Mouse (Mus musculus) neural tube, embryonic 15.5 days (tissue): ENCODE results near the gene Trpm6. TPM values are rescaled to one million over a fixed set of nuclear protein-coding genes. Genes with fewer than 3 reads are reported as not detected.

Source experiments
- ATAC-seq: fragments of 200-750 bp; cut with Nextera tagmentation; 2 replicates; pipeline ENCODE4 v1.8.0; 2017; ENCODE audit warnings: mild to moderate bottlenecking, moderate TSS enrichment, moderate library complexity; ENCODE audit not compliant: low FRiP score
- H3K27ac ChIP-seq: fragments of 300-500 bp; sonication (generic); replicated peaks from 2 replicates; pipeline ENCODE4 v1.5.1; 2015; ENCODE audit warnings: mild to moderate bottlenecking, inconsistent platforms
- H3K27me3 ChIP-seq: fragments of 300-500 bp; sonication (generic); replicated peaks from 2 replicates; pipeline ENCODE4 v1.6.1; 2015; ENCODE audit warnings: inconsistent platforms
- H3K36me3 ChIP-seq: fragments of 300-500 bp; sonication (generic); 2 replicates; pipeline ENCODE4 v1.6.1; 2015; ENCODE audit warnings: inconsistent platforms
- H3K4me1 ChIP-seq: fragments of 300-500 bp; sonication (generic); 2 replicates; pipeline ENCODE4 v1.6.1; 2015; ENCODE audit warnings: inconsistent platforms
- H3K4me2 ChIP-seq: fragments of 300-500 bp; sonication (generic); 2 replicates; pipeline ENCODE4 v1.6.1; 2015; ENCODE audit warnings: inconsistent platforms, mild to moderate bottlenecking, moderate library complexity
- H3K4me3 ChIP-seq: fragments of 300-500 bp; sonication (generic); replicated peaks from 2 replicates; pipeline ENCODE4 v1.5.1; 2015; ENCODE audit warnings: mild to moderate bottlenecking, inconsistent platforms
- H3K9ac ChIP-seq: fragments of 300-500 bp; sonication (generic); replicated peaks from 2 replicates; pipeline ENCODE4 v1.6.1; 2015; ENCODE audit warnings: mild to moderate bottlenecking, inconsistent platforms
- H3K9me3 ChIP-seq: fragments of 300-500 bp; sonication (generic); replicated peaks from 2 replicates; pipeline ENCODE4 v1.6.1; 2016; ENCODE audit warnings: inconsistent platforms
- WGBS: fragments of 180-500 bp; shearing (Covaris S2); methylation state at CpG from one replicate; pipeline ENCODE4 v1.1.7; 2015; ENCODE audit warnings: mixed read lengths; 5-methylcytosine and 5-hydroxymethylcytosine counted together
- polyA plus RNA-seq: library from polyadenylated mRNA; unstranded; fragments of >200 nt; fragmentation: Nextera tagmentation; extraction: Ambion mirVana; gene quantifications from 2 replicates; pipeline ENCODE4 v1.2.1, GENCODE M21; 2015

Gene Trpm6
- polyA plus RNA-seq, 1 experiment from 2014 or later = 0.37 TPM

DNA sequence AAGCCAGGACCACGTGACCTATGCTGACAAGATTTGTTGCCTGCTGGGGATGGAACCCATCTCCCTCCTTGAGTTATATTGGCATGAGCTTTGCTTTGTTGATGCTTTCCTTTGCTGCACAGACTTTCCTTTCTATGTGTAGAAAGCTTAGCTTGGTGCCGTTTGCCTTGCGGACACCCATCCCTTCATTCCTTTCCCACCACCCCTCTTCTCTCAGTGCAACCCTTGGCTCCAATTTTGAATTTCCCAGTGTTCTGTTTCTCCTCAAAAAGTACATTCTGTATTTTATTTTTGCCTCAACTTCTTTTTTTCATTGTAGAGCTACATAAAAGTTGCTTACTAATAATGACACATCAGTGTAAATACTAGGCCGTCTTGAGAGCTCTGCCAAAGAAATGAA lies 96.6 kb downstream of the Trpm6 start:
- H3K27me3 ChIP-seq = no peaks in the 10 kb centered on the region
- H3K4me1 ChIP-seq = no peaks in the 10 kb centered on the region
- H3K4me3 ChIP-seq = no peak overlapping the region
- ATAC-seq = no peak
- H3K4me2 ChIP-seq = no peak overlapping the region
- H3K36me3 ChIP-seq = no peaks in the 10 kb centered on the region
- 98% methylated on average over 4 of the region's 4 CpGs for WGBS
- H3K27ac ChIP-seq = no peak overlapping the region
- no peaks in the 10 kb centered on the region for H3K9me3 ChIP-seq
- H3K9ac ChIP-seq = no peak overlapping the region

DNA sequence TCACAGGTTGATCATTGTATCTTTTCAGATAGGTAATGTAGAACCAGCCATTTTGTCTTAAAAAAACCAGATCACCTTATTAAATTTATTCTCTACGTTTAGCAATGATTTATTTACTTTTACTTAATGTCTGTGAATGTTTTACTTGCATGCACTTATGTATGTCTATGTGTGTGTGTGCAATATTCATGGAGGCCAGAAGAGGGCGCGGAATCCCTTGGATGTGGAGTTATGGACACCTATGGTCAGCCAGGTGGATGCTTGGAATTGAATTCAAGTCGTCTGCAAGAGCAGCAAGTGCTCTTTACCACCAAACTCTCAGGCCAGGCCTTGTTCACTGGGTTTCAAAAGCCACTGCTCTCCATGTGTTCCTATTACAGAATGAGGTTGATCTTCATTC lies 118.5 kb downstream of the Trpm6 start:
- Histone ChIP-seq H3K4me2 (no peak overlapping the region), H3K9me3 (no peaks in the 10 kb centered on the region), H3K9ac (no peak overlapping the region), H3K36me3 (no peaks in the 10 kb centered on the region), H3K4me3 (no peak overlapping the region), H3K27me3 (no peaks in the 10 kb centered on the region), H3K4me1 (peaks cover 6% of the 10 kb centered on the region), H3K27ac (no peak overlapping the region)
- 73% methylated on average over 4 of the region's 4 CpGs for whole genome bisulfite sequencing
- ATAC-seq = no peak

DNA sequence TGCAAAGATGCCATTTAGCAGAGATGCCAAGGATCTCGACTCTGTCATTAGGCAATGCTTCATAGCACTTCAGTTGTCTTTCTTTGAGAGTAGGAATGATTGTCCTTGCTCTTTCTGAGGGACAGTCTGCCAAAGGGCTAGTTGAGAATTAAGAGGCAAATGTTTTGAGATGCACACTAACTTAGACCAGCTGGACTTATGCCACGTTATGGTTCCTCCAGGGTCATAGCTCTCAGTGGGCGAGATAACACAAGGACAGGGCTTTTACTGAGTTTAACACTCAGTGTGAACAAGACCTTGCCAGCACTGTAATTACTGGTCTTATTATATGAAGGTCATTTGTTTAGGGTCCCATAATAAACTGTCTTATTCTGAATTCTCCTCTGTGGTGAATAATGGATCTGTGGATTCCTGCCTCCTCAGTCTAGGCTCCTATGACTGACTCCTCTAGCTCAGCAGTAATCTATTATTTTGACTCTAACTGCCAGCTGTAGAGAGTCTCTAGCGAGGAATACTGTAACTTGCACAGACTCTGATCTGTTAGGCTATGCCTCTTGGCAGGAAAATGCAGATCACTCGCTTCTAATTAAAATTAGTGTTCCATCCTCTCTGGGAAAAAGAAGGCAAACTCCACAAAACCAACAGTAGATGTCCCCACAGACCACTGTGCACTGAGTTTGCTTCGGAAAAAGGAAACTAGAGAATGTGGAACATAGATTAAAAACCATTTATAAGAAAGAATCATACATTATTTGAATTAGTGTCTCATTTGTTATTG lies 123.2 kb downstream of the Trpm6 start:
- Histone ChIP-seq H3K9ac (no peak overlapping the region), H3K4me2 (no peak overlapping the region), H3K36me3 (no peaks in the 10 kb centered on the region), H3K27ac (peak overlapping the region; percentile 43), H3K27me3 (no peaks in the 10 kb centered on the region), H3K4me1 (peaks cover 14% of the 10 kb centered on the region), H3K4me3 (no peak overlapping the region), H3K9me3 (no peaks in the 10 kb centered on the region)
- peak; percentile 80 for ATAC-seq
- 30% methylated on average over 6 of the region's 6 CpGs for WGBS

DNA sequence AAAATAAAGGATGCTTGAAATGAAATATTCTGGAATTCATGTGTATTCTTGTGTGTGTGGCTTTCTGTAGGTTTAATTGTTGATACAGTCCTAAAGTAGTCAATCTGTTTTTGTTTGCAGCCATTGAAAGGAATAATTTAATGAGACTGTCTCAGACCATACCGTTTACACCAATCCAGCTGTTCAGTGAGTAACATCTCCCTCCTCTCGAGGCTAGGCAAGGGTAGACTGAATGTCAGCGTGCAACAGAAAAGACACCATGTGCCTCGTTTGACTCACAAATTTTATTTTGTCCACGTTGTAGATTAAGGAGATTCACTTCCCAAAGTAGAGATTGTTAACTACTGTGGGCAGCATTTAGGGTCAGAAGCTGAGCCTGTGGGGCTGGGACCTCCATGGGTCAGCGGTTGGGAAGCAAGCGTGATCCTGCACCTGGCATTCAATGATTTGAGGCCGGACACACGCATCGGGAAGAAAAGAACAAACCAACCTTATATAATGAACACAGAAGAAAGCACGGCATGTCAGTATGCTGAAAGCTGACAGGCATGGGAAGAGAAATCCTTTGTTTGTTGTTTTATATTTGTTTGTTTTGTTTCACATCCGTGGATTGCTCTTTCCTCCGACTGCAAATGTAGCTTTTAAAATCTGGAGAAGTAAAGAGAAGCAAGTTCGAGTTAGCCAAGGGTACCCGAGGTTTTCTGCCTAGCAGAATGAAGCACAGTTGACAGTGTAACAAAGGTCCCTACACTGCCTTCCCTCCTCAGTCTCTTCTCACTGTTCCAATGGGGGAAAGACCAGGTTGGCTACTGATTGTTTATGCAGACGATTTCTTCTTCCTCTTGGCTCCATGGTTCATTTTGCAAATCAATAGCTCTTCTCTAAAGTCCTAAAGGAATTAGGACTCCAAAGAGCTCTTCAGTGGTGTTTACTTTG lies 124.2 kb downstream of the Trpm6 start:
- WGBS = 12% methylated on average over 16 of the region's 16 CpGs
- H3K36me3 ChIP-seq = no peaks in the 10 kb centered on the region
- peak overlapping the region; percentile 48 for H3K27ac ChIP-seq
- H3K4me1 ChIP-seq = peaks cover 14% of the 10 kb centered on the region
- H3K4me3 ChIP-seq = no peak overlapping the region
- no peaks in the 10 kb centered on the region for H3K9me3 ChIP-seq
- no peaks in the 10 kb centered on the region for H3K27me3 ChIP-seq
- H3K4me2 ChIP-seq = peak overlapping the region; percentile 44
- peak overlapping the region; percentile 30; the same call in 1 of the 2 replicates for H3K9ac ChIP-seq
- ATAC-seq = peak; percentile 70; the same call in 1 of the 2 replicates

DNA sequence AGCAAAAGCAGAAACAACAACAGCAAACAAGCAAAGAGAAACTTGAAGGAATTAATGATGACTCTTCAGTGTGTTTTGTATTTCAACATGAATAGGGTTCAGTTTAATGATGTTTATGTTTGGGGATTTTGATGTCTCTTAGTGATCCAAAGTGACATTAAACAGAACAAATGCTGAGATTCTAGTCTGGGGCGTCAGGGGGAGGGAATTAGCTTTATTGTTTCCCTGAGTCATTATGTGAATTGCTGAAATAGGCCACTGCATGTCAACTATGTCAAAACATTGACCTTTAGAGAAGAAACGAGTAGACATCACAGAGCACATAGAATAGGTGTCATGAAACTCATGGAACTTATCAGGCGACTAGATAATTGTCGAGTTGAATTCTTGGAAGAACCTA lies 129.5 kb downstream of the Trpm6 start:
- no peaks in the 10 kb centered on the region for H3K36me3 ChIP-seq
- no peaks in the 10 kb centered on the region for H3K9me3 ChIP-seq
- H3K9ac ChIP-seq = no peak overlapping the region
- H3K4me3 ChIP-seq = no peak overlapping the region
- H3K27ac ChIP-seq = no peak overlapping the region
- ATAC-seq = no peak
- peaks cover 2% of the 10 kb centered on the region; the same call in 1 of the 2 replicates for H3K4me1 ChIP-seq
- WGBS = 77% methylated on average over 4 of the region's 4 CpGs
- H3K27me3 ChIP-seq = no peaks in the 10 kb centered on the region
- H3K4me2 ChIP-seq = no peak overlapping the region

DNA sequence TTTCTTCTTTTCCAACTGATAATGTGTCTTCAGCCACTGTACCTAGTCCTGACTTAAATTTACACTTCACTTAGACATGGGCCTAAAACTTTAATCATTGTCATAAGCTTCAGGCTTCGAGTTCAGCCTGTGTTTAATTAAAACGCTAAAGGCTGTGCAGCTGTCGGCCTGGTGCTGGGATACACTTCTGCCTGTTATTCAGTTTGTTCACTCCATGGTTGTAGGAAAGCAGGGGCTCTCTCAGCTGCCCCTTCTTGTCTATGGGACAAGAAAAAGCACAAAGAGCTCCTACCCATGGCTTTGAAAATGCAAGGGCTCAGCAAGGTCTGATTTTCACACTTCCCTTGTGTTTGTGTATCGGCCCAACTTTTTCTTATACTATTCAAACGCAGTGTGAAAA lies 131.4 kb downstream of the Trpm6 start:
- Histone ChIP-seq H3K4me3 (no peak overlapping the region), H3K27me3 (no peaks in the 10 kb centered on the region), H3K36me3 (no peaks in the 10 kb centered on the region), H3K9ac (no peak overlapping the region), H3K4me1 (no peaks in the 10 kb centered on the region), H3K9me3 (no peaks in the 10 kb centered on the region), H3K27ac (no peak overlapping the region), H3K4me2 (no peak overlapping the region)
- no peak for ATAC-seq
- WGBS = 28% methylated on average over 5 of the region's 5 CpGs

DNA sequence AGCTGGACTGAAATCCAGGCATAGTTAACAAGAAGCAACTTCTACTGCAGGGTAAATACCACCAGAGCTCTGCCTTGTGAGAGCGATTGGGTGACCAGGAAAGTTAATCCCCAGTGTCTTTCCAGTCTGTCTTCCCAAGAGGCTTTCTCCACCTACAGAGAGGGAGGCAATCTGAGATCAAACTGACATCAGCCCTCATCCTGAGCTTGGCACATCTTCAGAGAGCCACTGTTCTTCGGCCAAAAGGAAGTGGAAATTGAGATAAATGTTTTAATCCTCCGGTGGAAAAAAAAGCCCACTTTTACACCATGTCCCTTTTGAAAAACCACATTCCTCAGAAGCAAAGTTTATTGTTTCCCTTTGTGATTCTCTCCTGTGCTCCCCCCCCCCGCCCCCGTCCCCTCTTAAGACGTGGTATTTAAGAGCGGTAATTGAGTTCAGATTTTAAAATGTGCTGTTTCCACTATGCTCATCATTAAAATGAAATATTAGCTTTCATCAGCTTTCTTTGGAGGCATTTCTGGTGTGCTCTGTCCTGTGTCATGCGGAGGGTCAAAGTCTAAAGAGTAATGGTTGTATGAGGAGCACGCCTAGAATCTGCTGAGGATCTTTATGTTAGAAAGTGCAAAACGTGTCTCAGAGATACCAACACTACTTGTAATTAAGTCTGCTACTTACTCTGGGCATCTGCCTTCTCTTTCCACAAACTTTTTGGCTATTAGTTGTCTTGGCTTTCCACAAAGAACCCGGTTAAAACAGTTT lies 138.0 kb downstream of the Trpm6 start:
- no peak for ATAC-seq
- 19% methylated on average over 11 of the region's 11 CpGs for WGBS
- peak overlapping the region; percentile 78 for H3K27ac ChIP-seq
- H3K4me1 ChIP-seq = peaks cover 14% of the 10 kb centered on the region
- no peaks in the 10 kb centered on the region for H3K27me3 ChIP-seq
- no peak overlapping the region for H3K9ac ChIP-seq
- H3K36me3 ChIP-seq = no peaks in the 10 kb centered on the region
- H3K4me3 ChIP-seq = no peak overlapping the region
- H3K4me2 ChIP-seq = peak overlapping the region; percentile 62
- H3K9me3 ChIP-seq = no peaks in the 10 kb centered on the region

DNA sequence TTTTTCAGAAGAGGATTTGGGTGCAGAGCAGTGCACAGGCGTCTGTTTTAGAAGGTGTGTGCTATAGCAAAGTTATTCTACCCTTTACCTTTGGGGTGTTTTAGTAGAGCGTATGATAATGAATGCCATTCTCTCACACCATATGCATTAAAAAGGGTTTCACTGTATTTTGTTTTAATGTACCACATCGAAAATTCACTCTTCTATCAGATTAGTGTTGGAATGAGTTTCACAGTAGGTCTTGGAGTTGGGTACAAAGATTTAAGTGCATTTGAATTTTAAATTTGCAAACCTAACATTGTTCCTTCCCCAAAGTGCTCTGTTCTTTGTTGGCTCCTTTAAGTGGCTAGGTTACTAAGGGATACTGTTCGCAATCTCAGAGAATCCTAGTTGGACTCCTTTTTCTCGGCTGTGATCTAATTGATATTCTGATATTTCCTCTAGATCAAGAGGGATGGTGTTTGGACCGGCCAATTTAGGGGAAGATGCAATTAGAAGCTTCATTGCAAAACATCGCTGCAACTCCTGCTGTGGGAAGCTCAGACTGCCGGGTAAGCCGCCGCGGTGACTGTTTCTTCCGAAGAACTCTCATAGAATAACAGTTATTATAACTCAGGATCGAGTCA lies 138.8 kb downstream of the Trpm6 start:
- peak overlapping the region; percentile 35 for H3K4me3 ChIP-seq
- H3K27me3 ChIP-seq = no peaks in the 10 kb centered on the region
- no peaks in the 10 kb centered on the region for H3K36me3 ChIP-seq
- H3K9ac ChIP-seq = peak overlapping the region; percentile 33
- peak overlapping the region; percentile 62 for H3K4me2 ChIP-seq
- H3K4me1 ChIP-seq = peaks cover 14% of the 10 kb centered on the region
- H3K9me3 ChIP-seq = no peaks in the 10 kb centered on the region
- 8% methylated on average over 13 of the region's 13 CpGs for WGBS
- ATAC-seq = peak; percentile 85
- H3K27ac ChIP-seq = peak overlapping the region; percentile 78

DNA sequence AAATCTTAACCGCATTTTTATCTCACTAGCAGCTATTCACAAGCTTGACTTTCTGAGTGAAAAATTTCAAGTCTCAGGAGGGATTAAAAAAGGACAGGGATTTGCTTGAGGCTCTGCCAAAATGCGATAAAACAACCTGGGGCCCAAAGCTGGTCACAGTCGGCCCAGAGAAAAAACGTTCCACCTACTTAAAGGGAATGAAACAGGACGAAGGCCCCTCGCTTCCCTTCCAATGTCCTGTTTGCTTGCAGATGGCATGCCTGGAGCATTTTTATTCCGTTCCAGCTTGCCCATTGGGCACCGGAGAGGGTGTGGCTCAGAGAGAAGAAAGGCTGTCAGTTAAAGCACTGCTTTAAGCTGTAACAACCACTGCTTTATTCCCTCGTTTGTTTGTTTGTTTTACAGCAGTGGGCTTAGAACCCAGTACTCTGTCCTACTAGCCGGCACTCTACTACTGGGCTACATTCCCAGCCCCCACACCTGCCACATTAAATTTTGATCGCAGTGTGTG lies 139.4 kb downstream of the Trpm6 start:
- Histone ChIP-seq H3K9me3 (no peaks in the 10 kb centered on the region), H3K36me3 (no peaks in the 10 kb centered on the region), H3K4me2 (peak overlapping the region; percentile 62), H3K27ac (peak overlapping the region; percentile 78), H3K4me3 (peak overlapping the region; percentile 35), H3K27me3 (no peaks in the 10 kb centered on the region), H3K9ac (peak overlapping the region; percentile 33), H3K4me1 (peaks cover 14% of the 10 kb centered on the region)
- WGBS = 6% methylated on average over 11 of the region's 11 CpGs
- peak; percentile 84 for ATAC-seq

DNA sequence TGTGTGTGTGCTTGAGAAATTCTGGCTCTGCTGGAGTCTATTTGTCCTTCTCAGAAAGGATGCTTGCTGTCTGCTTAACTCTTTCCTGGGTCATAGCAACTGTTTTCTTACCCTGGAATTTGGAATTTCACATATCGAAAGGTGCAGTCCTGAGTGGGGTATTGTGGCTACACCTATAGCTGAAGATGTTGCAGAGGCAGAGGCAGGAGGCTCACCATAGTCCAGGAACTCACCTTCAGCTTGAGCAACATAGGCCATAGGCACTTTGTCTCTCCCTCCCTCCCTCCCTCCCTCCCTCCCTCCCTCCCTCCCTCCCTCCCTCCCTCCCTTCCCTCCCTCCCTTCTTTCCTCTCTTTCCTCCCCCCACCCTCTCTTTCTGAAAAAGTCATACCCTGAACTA lies 139.8 kb downstream of the Trpm6 start:
- H3K27me3 ChIP-seq = no peaks in the 10 kb centered on the region
- peak overlapping the region; percentile 62 for H3K4me2 ChIP-seq
- H3K4me1 ChIP-seq = peaks cover 14% of the 10 kb centered on the region
- peak; percentile 43; the same call in 1 of the 2 replicates for ATAC-seq
- WGBS = 43% methylated on average over 1 of the region's 1 CpGs
- peak overlapping the region; percentile 33; the same call in 1 of the 2 replicates for H3K9ac ChIP-seq
- H3K27ac ChIP-seq = peak overlapping the region; percentile 78
- H3K9me3 ChIP-seq = no peaks in the 10 kb centered on the region
- peak overlapping the region; percentile 35 for H3K4me3 ChIP-seq
- no peaks in the 10 kb centered on the region for H3K36me3 ChIP-seq

DNA sequence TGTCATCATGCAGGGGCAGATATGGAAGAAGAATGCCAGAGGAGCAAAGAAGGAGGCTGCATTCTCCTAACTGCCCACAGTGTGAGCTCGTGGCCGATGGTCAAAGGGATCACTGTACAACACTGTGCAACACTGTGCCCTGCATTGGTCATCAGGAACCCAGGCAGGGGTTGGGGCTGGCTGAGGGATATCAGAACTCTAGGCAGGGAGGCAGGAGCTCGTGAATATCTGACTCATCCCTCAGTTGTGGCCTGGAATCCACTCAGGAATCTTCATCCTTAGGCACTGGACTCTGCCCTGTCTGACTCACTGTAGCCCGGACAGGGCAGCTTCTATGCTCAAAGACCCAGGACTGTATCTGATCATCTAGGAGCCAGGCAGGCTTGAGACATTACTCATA lies 140.4 kb downstream of the Trpm6 start:
- no peak overlapping the region for H3K4me3 ChIP-seq
- H3K9ac ChIP-seq = no peak overlapping the region
- H3K27me3 ChIP-seq = no peaks in the 10 kb centered on the region
- peaks cover 14% of the 10 kb centered on the region for H3K4me1 ChIP-seq
- peak overlapping the region; percentile 63 for H3K27ac ChIP-seq
- no peaks in the 10 kb centered on the region for H3K9me3 ChIP-seq
- WGBS = 77% methylated on average over 4 of the region's 4 CpGs
- no peak overlapping the region for H3K4me2 ChIP-seq
- no peaks in the 10 kb centered on the region for H3K36me3 ChIP-seq
- ATAC-seq = no peak
